Mouse (Mus musculus) hindbrain, embryonic 11.5 days (tissue): ENCODE data around the gene Gcm1. TPM values are rescaled to one million over a fixed set of nuclear protein-coding genes. Genes with fewer than 3 reads are reported as not detected.
"Not testable (repeated sequence)": the region's sequence is repeated elsewhere in the genome, so short reads cannot be mapped to it uniquely, and the experiment has no call there.

Experiments
- ATAC-seq: fragments of 200-750 bp; cut with Nextera tagmentation; 2 replicates; pipeline ENCODE4 v1.8.0; 2017; ENCODE audit warnings: mild to moderate bottlenecking, moderate TSS enrichment, moderate library complexity; ENCODE audit not compliant: low FRiP score
- DNase-seq: peaks from one replicate; pipeline ENCODE4 v3.0.0-alpha.2; 2015; ENCODE audit warnings: low spot score
- H3K27ac ChIP-seq: fragments of 300-500 bp; sonication (generic); 2 replicates; pipeline ENCODE4 v1.5.1; 2014; ENCODE audit warnings: mild to moderate bottlenecking, low read depth, low read length
- H3K27me3 ChIP-seq: fragments of 300-500 bp; sonication (generic); 2 replicates; pipeline ENCODE4 v1.6.1; 2014; ENCODE audit warnings: mild to moderate bottlenecking, low read length, moderate library complexity, mixed read lengths; ENCODE audit not compliant: control insufficient read depth, insufficient read depth
- H3K36me3 ChIP-seq: fragments of 300-500 bp; sonication (generic); 2 replicates; pipeline ENCODE4 v1.6.1; 2014; ENCODE audit warnings: mild to moderate bottlenecking, low read length, moderate library complexity, mixed read lengths; ENCODE audit not compliant: control insufficient read depth, insufficient read depth
- H3K4me1 ChIP-seq: fragments of 300-500 bp; sonication (generic); replicated peaks from 2 replicates; pipeline ENCODE4 v1.6.1; 2014; ENCODE audit warnings: low read length, mixed read lengths; ENCODE audit not compliant: control insufficient read depth, insufficient read depth
- H3K4me2 ChIP-seq: fragments of 300-500 bp; sonication (generic); replicated peaks from 2 replicates; pipeline ENCODE4 v1.6.1; 2014; ENCODE audit warnings: mild to moderate bottlenecking, low read depth, low read length
- H3K4me3 ChIP-seq: fragments of 300-500 bp; sonication (generic); 2 replicates; pipeline ENCODE4 v1.5.1; 2014; ENCODE audit warnings: low read depth, low read length
- H3K9ac ChIP-seq: fragments of 300-500 bp; sonication (generic); 2 replicates; pipeline ENCODE4 v1.6.1; 2014; ENCODE audit warnings: low read depth, low read length
- H3K9me3 ChIP-seq: fragments of 300-500 bp; sonication (generic); 2 replicates; pipeline ENCODE4 v1.6.1; 2016; ENCODE audit warnings: low read length; ENCODE audit not compliant: control insufficient read depth
- WGBS: fragments of 180-500 bp; shearing (Covaris S2); extraction: QIAGEN DNeasy Blood & Tissue Kit; methylation state at CpG from one replicate; pipeline ENCODE4 v1.1.7; 2014; 5-methylcytosine and 5-hydroxymethylcytosine counted together
- polyA plus RNA-seq: library from polyadenylated mRNA; unstranded; fragments of >200 nt; fragmentation: Nextera tagmentation; extraction: Ambion mirVana; gene quantifications from 2 replicates; pipeline ENCODE4 v1.2.1, GENCODE M21; 2014

The Gcm1 gene
- polyA plus RNA-seq, 1 experiment from 2014 or later = not detected

DNA sequence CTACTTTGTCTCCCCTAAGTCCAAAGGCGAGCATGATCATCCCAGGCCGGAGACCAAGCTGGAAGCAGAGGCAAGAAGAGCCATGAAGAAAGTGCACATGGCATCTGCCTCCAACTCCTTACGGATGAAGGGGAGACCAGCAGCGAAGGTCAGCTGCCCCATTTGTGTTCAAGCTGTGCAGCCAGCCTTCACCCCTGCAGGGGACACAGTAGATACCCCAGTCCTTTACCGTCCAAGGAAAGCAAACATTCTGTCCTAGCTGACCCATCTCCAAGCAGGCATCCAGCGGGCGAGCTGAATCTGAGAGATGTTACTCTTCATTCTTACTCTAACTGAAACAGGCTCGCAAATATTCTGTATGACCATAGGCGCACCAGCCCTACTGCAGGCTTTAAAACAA, 10.7 kb downstream of the Gcm1 start:
- H3K27ac ChIP-seq = no peak overlapping the region
- no peak for ATAC-seq
- WGBS = 73% methylated on average over 9 of the region's 9 CpGs

DNA sequence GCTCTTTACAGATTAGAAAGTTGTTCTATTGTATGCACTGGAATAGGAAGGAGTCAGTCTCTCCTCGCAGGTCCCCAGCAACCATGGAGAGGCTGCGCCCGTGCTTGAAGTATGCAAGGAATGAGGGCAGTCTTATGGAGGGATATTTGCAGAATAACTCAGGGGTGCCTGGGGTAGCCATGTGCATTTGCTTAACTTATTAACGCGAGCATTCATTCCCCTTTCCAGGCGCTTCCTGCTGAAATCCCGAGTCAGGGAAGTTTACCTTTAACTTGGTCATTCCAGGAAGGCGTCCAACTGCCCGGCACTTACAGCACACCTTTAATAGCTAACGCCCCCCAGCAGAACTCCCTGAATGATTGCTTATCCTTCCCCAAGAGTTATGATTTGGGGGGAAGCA, 12.4 kb downstream of the Gcm1 start:
- ATAC-seq = no peak
- DNase-seq = no peak

More for the DNA sequence above, 10.7 kb downstream of the Gcm1 start:
- H3K4me1 ChIP-seq = no peaks in the 10 kb centered on the region
- H3K4me3 ChIP-seq = no peak overlapping the region
- H3K36me3 ChIP-seq = no peaks in the 10 kb centered on the region
- no peaks in the 10 kb centered on the region for H3K27me3 ChIP-seq
- H3K9me3 ChIP-seq = no peaks in the 10 kb centered on the region
- H3K4me2 ChIP-seq = no peak overlapping the region
- H3K9ac ChIP-seq = no peak overlapping the region
- DNase-seq = no peak

DNA sequence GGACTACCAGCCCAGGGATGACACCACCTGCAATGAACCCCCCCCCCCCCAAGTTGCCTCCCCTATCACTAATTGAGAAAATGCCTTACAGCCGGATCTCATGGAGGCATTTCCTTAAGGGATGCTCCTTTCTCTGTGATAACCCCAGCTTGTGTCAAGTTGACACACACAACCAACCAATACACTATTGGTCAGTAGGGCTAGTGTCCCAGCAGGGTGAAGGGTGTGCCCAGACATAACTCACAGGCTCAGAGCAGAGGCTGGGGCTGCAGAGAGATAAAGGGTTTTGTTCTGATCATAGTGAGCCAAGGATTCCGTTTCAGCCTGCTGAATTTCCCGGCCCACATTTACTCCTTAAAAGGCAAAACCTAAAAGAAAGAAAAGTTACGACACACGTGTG, 18.8 kb downstream of the Gcm1 start:
- no peak overlapping the region for H3K9ac ChIP-seq
- H3K27me3 ChIP-seq = no peaks in the 10 kb centered on the region
- ATAC-seq (no peak), DNase-seq (no peak)
- H3K9me3 ChIP-seq = no peaks in the 10 kb centered on the region
- no peaks in the 10 kb centered on the region for H3K36me3 ChIP-seq
- H3K4me2 ChIP-seq = no peak overlapping the region
- no peak overlapping the region for H3K4me3 ChIP-seq
- WGBS = 81% methylated on average over 5 of the region's 5 CpGs
- H3K27ac ChIP-seq = no peak overlapping the region
- no peaks in the 10 kb centered on the region for H3K4me1 ChIP-seq

More for the DNA sequence above, 12.4 kb downstream of the Gcm1 start:
- Histone ChIP-seq H3K4me3 (no peak overlapping the region), H3K4me1 (no peaks in the 10 kb centered on the region), H3K9me3 (no peaks in the 10 kb centered on the region), H3K4me2 (no peak overlapping the region), H3K27ac (no peak overlapping the region), H3K9ac (no peak overlapping the region), H3K27me3 (no peaks in the 10 kb centered on the region), H3K36me3 (no peaks in the 10 kb centered on the region)
- 65% methylated on average over 10 of the region's 10 CpGs for WGBS

DNA sequence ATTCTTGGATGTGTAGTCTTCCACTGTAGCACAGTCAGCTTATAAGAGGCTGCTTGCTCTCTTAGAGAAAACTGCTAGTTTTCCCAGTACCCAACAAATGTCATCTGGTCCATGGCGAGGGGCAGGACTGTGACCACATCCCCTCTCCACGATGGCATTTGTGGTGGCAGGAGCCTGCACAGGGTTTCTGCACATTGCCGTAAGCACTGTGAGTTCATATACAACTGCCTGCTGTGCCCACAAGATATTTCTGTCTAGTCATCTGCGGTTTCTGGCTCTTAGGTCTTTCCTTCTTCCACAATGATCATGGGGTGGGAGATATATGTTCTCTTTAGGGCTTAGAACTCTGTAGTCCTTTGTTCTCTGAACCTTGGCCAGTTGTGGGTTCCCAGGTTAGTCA, 19.9 kb downstream of the Gcm1 start:
- no peaks in the 10 kb centered on the region for H3K27me3 ChIP-seq
- 89% methylated on average over 4 of the region's 4 CpGs for WGBS
- no peaks in the 10 kb centered on the region for H3K9me3 ChIP-seq
- ATAC-seq (no peak), DNase-seq (no peak)
- no peaks in the 10 kb centered on the region for H3K4me1 ChIP-seq
- no peak overlapping the region for H3K4me3 ChIP-seq
- H3K36me3 ChIP-seq = no peaks in the 10 kb centered on the region
- no peak overlapping the region for H3K4me2 ChIP-seq
- H3K9ac ChIP-seq = no peak overlapping the region
- no peak overlapping the region for H3K27ac ChIP-seq

DNA sequence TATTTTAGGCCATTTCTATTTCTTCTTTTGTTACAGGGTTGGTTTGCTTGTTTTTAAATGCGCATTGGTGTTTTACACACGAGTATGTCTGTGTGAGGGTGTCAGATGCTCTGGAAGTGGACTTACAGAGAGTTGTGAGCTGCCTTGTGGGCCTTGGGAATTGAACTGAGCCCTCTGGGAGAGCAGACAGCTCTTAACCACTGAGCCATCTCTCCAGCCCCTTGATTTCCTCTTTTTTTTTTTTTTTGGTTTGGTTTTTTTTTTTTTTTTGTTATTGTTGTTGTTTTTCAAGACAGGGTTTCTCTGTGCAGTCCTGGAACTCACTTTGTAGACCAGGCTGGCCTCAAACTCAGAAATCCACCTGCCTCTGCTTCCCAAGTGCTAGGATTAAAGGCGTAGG, 21.6 kb downstream of the Gcm1 start:
- not testable (repeated sequence) for H3K9me3 ChIP-seq, DNase-seq, H3K9ac ChIP-seq, H3K27ac ChIP-seq, H3K27me3 ChIP-seq, H3K4me2 ChIP-seq, H3K36me3 ChIP-seq, H3K4me1 ChIP-seq, ATAC-seq, H3K4me3 ChIP-seq
- WGBS = 85% methylated on average over 3 of the region's 3 CpGs

DNA sequence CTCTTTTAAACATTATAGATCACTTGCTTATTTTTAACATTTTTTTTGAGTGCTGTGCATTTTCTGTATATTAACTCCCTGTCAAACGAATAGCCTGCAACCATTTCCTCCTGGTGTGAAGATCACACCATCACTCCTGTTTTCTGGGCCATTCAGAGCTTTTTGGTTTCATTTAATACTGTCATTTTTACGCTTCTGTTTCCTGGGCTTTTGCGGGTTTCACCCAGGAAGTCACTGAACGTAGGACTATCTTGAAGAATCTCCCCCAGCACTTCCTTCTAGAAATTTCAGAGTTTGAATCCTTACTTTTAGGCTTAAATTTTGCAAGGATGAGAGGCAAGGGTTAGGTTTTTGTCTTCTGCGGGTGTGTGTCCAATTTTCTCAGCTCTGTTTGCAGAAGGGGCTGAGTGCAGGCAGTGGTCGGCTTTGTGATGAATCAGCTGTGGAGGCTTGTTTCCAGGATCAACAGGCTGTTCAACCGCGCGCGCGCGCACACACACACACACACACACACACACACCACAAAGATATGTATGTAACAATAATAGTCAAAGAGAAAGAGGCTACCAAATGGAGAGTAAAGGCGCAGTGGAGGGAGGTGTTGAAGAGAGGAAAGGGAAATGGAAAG, 22.1 kb downstream of the Gcm1 start:
- no peak overlapping the region for H3K9ac ChIP-seq
- DNase-seq = no peak

DNA sequence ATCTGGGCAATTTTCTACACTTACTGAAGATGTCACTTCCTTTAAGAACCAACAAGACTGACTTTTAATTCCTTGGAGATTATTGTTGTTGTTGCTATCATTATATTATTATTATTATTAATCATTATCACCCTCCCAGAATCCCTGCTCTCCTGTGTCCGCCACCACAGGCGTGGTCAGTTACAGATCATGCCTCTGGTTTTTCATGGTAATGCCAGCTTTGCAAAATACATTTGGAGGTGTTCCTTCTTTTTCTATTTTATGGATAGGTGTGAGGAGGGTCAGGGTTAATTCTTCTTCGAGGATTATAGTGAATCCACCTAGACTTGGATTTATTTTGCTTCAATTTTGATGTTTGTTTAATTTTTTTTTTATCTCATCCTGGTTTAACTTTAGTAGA, 23.5 kb downstream of the Gcm1 start:
- H3K27ac ChIP-seq = no peak overlapping the region
- no peak overlapping the region for H3K4me3 ChIP-seq
- no peaks in the 10 kb centered on the region for H3K27me3 ChIP-seq
- H3K36me3 ChIP-seq = no peaks in the 10 kb centered on the region
- WGBS = 85% methylated on average over 3 of the region's 3 CpGs
- no peaks in the 10 kb centered on the region for H3K9me3 ChIP-seq
- no peak for ATAC-seq
- DNase-seq = no peak
- H3K4me1 ChIP-seq = no peaks in the 10 kb centered on the region
- H3K9ac ChIP-seq = no peak overlapping the region
- H3K4me2 ChIP-seq = no peak overlapping the region

More for the DNA sequence above, 22.1 kb downstream of the Gcm1 start:
- Histone ChIP-seq H3K9me3 (no peaks in the 10 kb centered on the region), H3K27me3 (no peaks in the 10 kb centered on the region), H3K36me3 (no peaks in the 10 kb centered on the region), H3K4me3 (no peak overlapping the region), H3K4me2 (no peak overlapping the region), H3K4me1 (no peaks in the 10 kb centered on the region), H3K27ac (no peak overlapping the region)
- WGBS = 93% methylated on average over 13 of the region's 13 CpGs
- no peak for ATAC-seq

DNA sequence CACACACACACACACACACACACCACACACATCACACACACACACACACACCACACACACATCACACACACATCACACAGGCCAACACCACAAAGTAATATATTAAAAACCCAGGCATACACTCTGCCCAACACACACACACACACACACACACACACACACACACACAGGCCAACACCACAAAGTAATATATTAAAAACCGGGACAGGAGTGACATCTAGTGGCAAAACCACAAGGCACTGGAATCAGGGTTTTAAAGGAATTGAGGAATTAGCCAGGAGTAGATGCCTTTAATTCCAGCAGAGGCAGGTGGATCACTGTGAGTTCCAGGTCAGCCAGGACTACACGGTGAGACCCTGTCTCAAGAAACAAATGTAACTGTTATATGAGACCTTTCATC, 26.5 kb downstream of the Gcm1 start:
- Histone ChIP-seq H3K27me3 (no peaks in the 10 kb centered on the region), H3K36me3 (no peaks in the 10 kb centered on the region), H3K9me3 (no peaks in the 10 kb centered on the region), H3K4me3 (no peak overlapping the region), H3K4me2 (no peak overlapping the region), H3K9ac (no peak overlapping the region), H3K27ac (no peak overlapping the region), H3K4me1 (no peaks in the 10 kb centered on the region)
- 49% methylated on average over 2 of the region's 2 CpGs for WGBS
- no peak for ATAC-seq
- DNase-seq = peak; percentile 25

DNA sequence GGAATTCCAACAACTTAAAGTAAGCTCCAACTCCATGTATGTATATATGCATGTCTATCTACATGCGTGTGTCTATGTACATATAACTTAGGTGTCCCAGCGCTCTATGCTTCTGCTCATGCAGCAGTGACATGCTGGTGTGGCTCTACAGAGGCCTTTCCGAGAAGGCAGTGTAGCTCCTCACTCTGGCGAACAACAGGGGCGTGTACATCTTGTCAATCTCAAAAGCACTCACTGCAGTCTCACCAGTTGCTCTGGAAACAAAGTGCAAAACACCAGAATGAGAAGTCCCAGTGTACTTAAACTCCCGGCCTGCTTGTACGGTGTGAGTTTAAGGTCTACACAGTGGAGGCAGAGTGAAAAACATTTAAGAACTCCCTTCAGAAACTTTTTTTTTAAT, 30.1 kb downstream of the Gcm1 start:
- H3K4me1 ChIP-seq = no peaks in the 10 kb centered on the region
- H3K4me2 ChIP-seq = no peak overlapping the region
- H3K27ac ChIP-seq = no peak overlapping the region
- no peaks in the 10 kb centered on the region for H3K9me3 ChIP-seq
- peak; percentile 14 for DNase-seq
- no peak for ATAC-seq
- no peak overlapping the region for H3K9ac ChIP-seq
- H3K4me3 ChIP-seq = no peak overlapping the region
- H3K27me3 ChIP-seq = no peaks in the 10 kb centered on the region
- H3K36me3 ChIP-seq = no peaks in the 10 kb centered on the region
- 75% methylated on average over 7 of the region's 7 CpGs for WGBS
